Mouse (Mus musculus) testis, adult 2 months (tissue): Measurements from ENCODE around the gene Dvl2.

Source experiments
- CTCF ChIP-seq: fragments of 200-500 bp; IDR thresholded peaks from 2 replicates; pipeline ENCODE4 v1.5.1; 2012; ENCODE audit warnings: low read depth, mild to moderate bottlenecking, inconsistent platforms, low read length, moderate library complexity; ENCODE audit not compliant: control insufficient read depth, insufficient read depth, insufficient replicate concordance
- POLR2A ChIP-seq: fragments of 200-500 bp; IDR thresholded peaks from 2 replicates; pipeline ENCODE4 v1.6.1; 2012; ENCODE audit warnings: low read depth, mild to moderate bottlenecking, inconsistent platforms, low read length, moderate library complexity; ENCODE audit not compliant: control insufficient read depth

- no peak for TF ChIP-seq POLR2A
- no peak for TF ChIP-seq CTCF
Observed at GRCm38 (mm10) chr11:70057805-70058204, 57.4 kb downstream of the Dvl2 start.
